Mouse (Mus musculus): Measurements from ENCODE around the gene Ltbp1. TPM values are rescaled to one million over a fixed set of nuclear protein-coding genes. Genes with fewer than 3 reads are reported as not detected.

Ltbp1 gene
- polyA plus RNA-seq, 1 experiment, result 3.7 TPM

DNA sequence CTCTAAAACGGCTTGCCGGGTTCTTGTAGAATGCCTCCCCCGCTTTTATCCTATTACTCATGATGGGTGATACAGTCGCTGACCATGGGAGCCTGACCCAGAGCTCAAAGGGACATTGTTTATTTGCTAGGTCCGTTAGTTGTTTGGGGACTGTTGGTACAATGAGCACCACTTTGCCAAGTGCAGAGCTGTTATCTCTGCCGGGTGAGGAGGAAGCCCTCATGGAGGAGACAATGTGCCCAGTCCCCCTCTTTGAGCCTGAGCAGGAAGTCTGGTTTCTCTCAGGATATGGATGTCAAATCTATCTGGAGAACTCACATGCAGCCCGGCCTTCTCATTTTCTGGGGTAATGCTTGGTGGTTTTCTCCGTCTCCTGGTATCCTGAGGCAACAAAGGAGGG, 68.5 kb downstream of the Ltbp1 start:
- no peaks in the 10 kb centered on the region for H3K4me1 ChIP-seq (ENCODE audit: control insufficient read depth, insufficient read depth, insufficient read length)
- TF ChIP-seq POLR2A (IDR thresholded peaks at IDR 0.05; ENCODE audit: low read depth, low read length) (no peak), CTCF (IDR thresholded peaks at IDR 0.05; ENCODE audit: extremely low read depth, insufficient read depth, insufficient read length, insufficient replicate concordance) (no peak)
- no peak overlapping the region for H3K4me3 ChIP-seq (ENCODE audit: extremely low read depth, insufficient read depth, insufficient read length)
- H3K27ac ChIP-seq (ENCODE audit: insufficient read depth, low read length), result no peak overlapping the region
- no peak for DNase-seq (ENCODE audit: low read depth in 1 of 2, low spot score in 2 of 2)
- WGBS, result 40% methylated on average over 8 of the region's 8 CpGs
- H3K36me3 ChIP-seq (ENCODE audit: control insufficient read depth, insufficient read depth, low read length), result no peaks in the 10 kb centered on the region
- H3K27me3 ChIP-seq (ENCODE audit: control insufficient read depth, insufficient read depth, low read length), result no peaks in the 10 kb centered on the region

GRCm38 (mm10) chr17:75074978-75075699, 69.8 kb downstream of the Ltbp1 start:
- DNase-seq (ENCODE audit: low read depth in 1 of 2, low spot score in 2 of 2), result no peak
- no peak overlapping the region for H3K4me3 ChIP-seq (ENCODE audit: extremely low read depth, insufficient read depth, insufficient read length)
- H3K4me1 ChIP-seq (ENCODE audit: control insufficient read depth, insufficient read depth, insufficient read length), result no peaks in the 10 kb centered on the region
- H3K27me3 ChIP-seq (ENCODE audit: control insufficient read depth, insufficient read depth, low read length), result no peaks in the 10 kb centered on the region
- no peaks in the 10 kb centered on the region for H3K36me3 ChIP-seq (ENCODE audit: control insufficient read depth, insufficient read depth, low read length)
- 85% methylated on average over 19 of the region's 19 CpGs for WGBS
- TF ChIP-seq POLR2A (IDR thresholded peaks at IDR 0.05; ENCODE audit: low read depth, low read length), result no peak
- TF ChIP-seq CTCF (IDR thresholded peaks at IDR 0.05; ENCODE audit: extremely low read depth, insufficient read depth, insufficient read length, insufficient replicate concordance), result no peak
- H3K27ac ChIP-seq (ENCODE audit: insufficient read depth, low read length), result no peak overlapping the region

GRCm38 (mm10) chr17:75081401-75081800, 76.0 kb downstream of the Ltbp1 start:
- DNase-seq (ENCODE audit: low read depth in 1 of 2, low spot score in 2 of 2), result no peak
- Histone ChIP-seq H3K4me3 (ENCODE audit: extremely low read depth, insufficient read depth, insufficient read length) (no peak overlapping the region), H3K27ac (ENCODE audit: insufficient read depth, low read length) (no peak overlapping the region), H3K27me3 (ENCODE audit: control insufficient read depth, insufficient read depth, low read length) (no peaks in the 10 kb centered on the region), H3K36me3 (ENCODE audit: control insufficient read depth, insufficient read depth, low read length) (no peaks in the 10 kb centered on the region), H3K4me1 (ENCODE audit: control insufficient read depth, insufficient read depth, insufficient read length) (no peaks in the 10 kb centered on the region)
- WGBS, result 88% methylated on average over 2 of the region's 2 CpGs
- TF ChIP-seq CTCF (IDR thresholded peaks at IDR 0.05; ENCODE audit: extremely low read depth, insufficient read depth, insufficient read length, insufficient replicate concordance) (no peak), POLR2A (IDR thresholded peaks at IDR 0.05; ENCODE audit: low read depth, low read length) (no peak)

GRCm38 (mm10) chr17:75082449-75082848, 77.1 kb downstream of the Ltbp1 start:
- H3K36me3 ChIP-seq (ENCODE audit: control insufficient read depth, insufficient read depth, low read length), result no peaks in the 10 kb centered on the region
- no peaks in the 10 kb centered on the region for H3K4me1 ChIP-seq (ENCODE audit: control insufficient read depth, insufficient read depth, insufficient read length)

DNA sequence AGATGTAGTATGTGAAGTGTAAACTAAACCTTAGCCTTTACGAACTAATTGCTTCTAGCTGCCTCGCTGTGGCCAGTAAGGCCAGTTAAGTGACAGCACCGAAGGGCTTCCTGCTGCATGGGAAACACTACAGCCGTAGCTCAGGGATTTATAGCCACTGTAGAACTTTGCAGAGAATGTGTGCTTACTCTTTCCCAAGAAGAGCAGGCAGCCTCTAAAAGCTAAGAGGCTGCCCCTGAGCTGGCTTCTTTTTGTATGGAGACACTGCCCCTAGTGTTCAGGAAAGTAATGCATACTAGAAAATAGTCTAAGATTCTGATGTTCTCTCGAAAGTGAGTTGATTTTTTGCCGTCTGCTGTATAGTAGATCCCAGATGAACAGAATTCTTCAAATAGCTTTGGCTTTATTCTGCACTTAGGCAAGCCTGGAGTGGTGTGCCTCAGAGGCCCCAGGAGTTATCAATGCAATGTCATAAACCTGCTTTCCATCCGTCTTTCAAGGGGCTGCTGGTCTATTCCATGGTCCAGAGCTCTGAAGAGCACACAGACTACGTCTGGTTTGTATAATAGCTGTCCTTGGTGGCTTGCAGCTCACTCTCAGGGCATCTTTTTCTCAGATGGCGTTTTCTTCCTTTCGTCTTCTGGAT, 82.1 kb downstream of the Ltbp1 start:
- no peak for DNase-seq (ENCODE audit: low read depth in 1 of 2, low spot score in 2 of 2)
- no peaks in the 10 kb centered on the region for H3K27me3 ChIP-seq (ENCODE audit: control insufficient read depth, insufficient read depth, low read length)
- H3K27ac ChIP-seq (ENCODE audit: insufficient read depth, low read length), result no peak overlapping the region
- TF ChIP-seq CTCF (IDR thresholded peaks at IDR 0.05; ENCODE audit: extremely low read depth, insufficient read depth, insufficient read length, insufficient replicate concordance) (no peak), POLR2A (IDR thresholded peaks at IDR 0.05; ENCODE audit: low read depth, low read length) (no peak)
- 64% methylated on average over 10 of the region's 10 CpGs for WGBS
- no peaks in the 10 kb centered on the region for H3K4me1 ChIP-seq (ENCODE audit: control insufficient read depth, insufficient read depth, insufficient read length)
- H3K36me3 ChIP-seq (ENCODE audit: control insufficient read depth, insufficient read depth, low read length), result no peaks in the 10 kb centered on the region
- no peak overlapping the region for H3K4me3 ChIP-seq (ENCODE audit: extremely low read depth, insufficient read depth, insufficient read length)

More at GRCm38 (mm10) chr17:75082449-75082848, 77.1 kb downstream of the Ltbp1 start:
- TF ChIP-seq POLR2A (IDR thresholded peaks at IDR 0.05; ENCODE audit: low read depth, low read length) (no peak), CTCF (IDR thresholded peaks at IDR 0.05; ENCODE audit: extremely low read depth, insufficient read depth, insufficient read length, insufficient replicate concordance) (no peak)
- Histone ChIP-seq H3K27me3 (ENCODE audit: control insufficient read depth, insufficient read depth, low read length) (no peaks in the 10 kb centered on the region), H3K27ac (ENCODE audit: insufficient read depth, low read length) (no peak overlapping the region), H3K4me3 (ENCODE audit: extremely low read depth, insufficient read depth, insufficient read length) (no peak overlapping the region)
- DNase-seq (ENCODE audit: low read depth in 1 of 2, low spot score in 2 of 2), result no peak

- Histone ChIP-seq H3K4me1 (ENCODE audit: control insufficient read depth, insufficient read depth, insufficient read length) (no peaks in the 10 kb centered on the region), H3K4me3 (ENCODE audit: extremely low read depth, insufficient read depth, insufficient read length) (no peak overlapping the region), H3K36me3 (ENCODE audit: control insufficient read depth, insufficient read depth, low read length) (no peaks in the 10 kb centered on the region), H3K27me3 (ENCODE audit: control insufficient read depth, insufficient read depth, low read length) (no peaks in the 10 kb centered on the region), H3K27ac (ENCODE audit: insufficient read depth, low read length) (no peak overlapping the region)
- DNase-seq (ENCODE audit: low read depth in 1 of 2, low spot score in 2 of 2), result no peak
- no peak for TF ChIP-seq POLR2A (IDR thresholded peaks at IDR 0.05; ENCODE audit: low read depth, low read length)
- 84% methylated on average over 4 of the region's 4 CpGs for WGBS
These were observed 82.9 kb downstream of the Ltbp1 start for GRCm38 (mm10) chr17:75088232-75088631.

GRCm38 (mm10) chr17:75088727-75089126, 83.4 kb downstream of the Ltbp1 start:
- Histone ChIP-seq H3K4me1 (ENCODE audit: control insufficient read depth, insufficient read depth, insufficient read length) (no peaks in the 10 kb centered on the region), H3K36me3 (ENCODE audit: control insufficient read depth, insufficient read depth, low read length) (no peaks in the 10 kb centered on the region), H3K27me3 (ENCODE audit: control insufficient read depth, insufficient read depth, low read length) (no peaks in the 10 kb centered on the region), H3K27ac (ENCODE audit: insufficient read depth, low read length) (no peak overlapping the region), H3K4me3 (ENCODE audit: extremely low read depth, insufficient read depth, insufficient read length) (no peak overlapping the region)
- no peak for TF ChIP-seq CTCF (IDR thresholded peaks at IDR 0.05; ENCODE audit: extremely low read depth, insufficient read depth, insufficient read length, insufficient replicate concordance)
- no peak for TF ChIP-seq POLR2A (IDR thresholded peaks at IDR 0.05; ENCODE audit: low read depth, low read length)
- 78% methylated on average over 11 of the region's 11 CpGs for WGBS
- DNase-seq (ENCODE audit: low read depth in 1 of 2, low spot score in 2 of 2), result no peak

All from spleen, adult 2 months (tissue).